Mouse (Mus musculus): ENCODE measurements around the gene Nab1. TPM values are rescaled to one million over a fixed set of nuclear protein-coding genes. Genes with fewer than 3 reads are reported as not detected.

The Nab1 gene
- polyA plus RNA-seq, 1 experiment from 2014 or later: 29.5 TPM

Other genes with a start within 250 kb of the Nab1 start
- 8.2 and 8.5 TPM in 2 replicates for gene Nemp2, start 130.0 kb upstream of the Nab1 start, polyA plus RNA-seq (2014; fragmentation: Nextera tagmentation; extraction: Ambion mirVana)
- 2.3 and 4.8 TPM in 2 replicates for gene Mfsd6, start 226.8 kb upstream of the Nab1 start, polyA plus RNA-seq (2014; fragmentation: Nextera tagmentation; extraction: Ambion mirVana)

Measured in heart, embryonic 11.5 days (tissue).